ENCODE assay signal across 11 mouse cellular contexts in genomic region chr16:4788176-4788575, GRCm38 (mm10). TPM values are rescaled to one million over a fixed set of nuclear protein-coding genes. Genes with fewer than 3 reads are reported as not detected.
DNase-seq lines count a peak whose midpoint lies in the region; ATAC-seq and TF ChIP-seq lines count a peak whose summit lies in the region.
"Had no signal": no experiment of that assay in that cellular context is flagged by ENCODE, and none has a peak within 500 bp of the region (broad histone marks: within the 10 kb centered on the region; RNA-seq: fewer than 3 reads in every experiment).

No protein-coding gene starts in this region.

- no peak for ATAC-seq in cerebellum, adult (ENCODE audit: insufficient number of reproducible peaks, low FRiP score, low TSS enrichment)
- no peak for ATAC-seq in lung, embryonic 14.5 days (ENCODE audit: insufficient read depth)
- no peak for ATAC-seq in limb, embryonic 13.5 days (ENCODE audit: low FRiP score, low read depth)
- no peak for ATAC-seq in stomach, embryonic 15.5 days (ENCODE audit: insufficient read depth, low FRiP score, low read depth)

- H3K27me3 ChIP-seq in lung, embryonic 14.5 days (ENCODE audit: insufficient read depth, low read length): no peaks in the 10 kb centered on the region
- no peaks in the 10 kb centered on the region for H3K27me3 ChIP-seq in limb, embryonic 13.5 days
- no peaks in the 10 kb centered on the region for H3K27me3 ChIP-seq in stomach, embryonic 15.5 days (replicated peaks)

- DNase-seq in cerebellum, adult 9-10 months: peak; percentile 32
- no peak for DNase-seq in lung, embryonic 14.5 days
- DNase-seq in lung, postnatal 25 days (ENCODE audit: low spot score): no peak
- DNase-seq in left cerebral cortex, adult 8-10 months (ENCODE audit: low spot score in 2 of 2): no peak
- no peak for DNase-seq in gastrocnemius, postnatal 36 days
- DNase-seq: cerebellum, adult 11-12 months had no signal

- H3K4me1 ChIP-seq in lung, embryonic 14.5 days (ENCODE audit: insufficient read depth): peaks cover 7% of the 10 kb centered on the region; the same call in 1 of the 2 replicates
- H3K4me1 ChIP-seq in limb, embryonic 13.5 days: peaks cover 48% of the 10 kb centered on the region
- peaks cover 26% of the 10 kb centered on the region for H3K4me1 ChIP-seq in stomach, embryonic 15.5 days

- no peak for TF ChIP-seq CTCF in lung, embryonic 14.5 days (IDR thresholded peaks at IDR 0.05; ENCODE audit: low read depth)

- intact Hi-C loops in gastrocnemius, postnatal 36 days (cut with DNase I): loop anchor here (5.0 kb wide), 2 partner anchors 61 to 106 kb away; partner anchors contain the start of gene Hmox2

- peaks cover 7% of the 10 kb centered on the region; the same call in 1 of the 2 replicates for H3K36me3 ChIP-seq in lung, embryonic 14.5 days (ENCODE audit: insufficient read depth)
- peaks cover 14% of the 10 kb centered on the region for H3K36me3 ChIP-seq in limb, embryonic 13.5 days
- H3K36me3 ChIP-seq in stomach, embryonic 15.5 days: peaks cover 3% of the 10 kb centered on the region; the same call in 1 of the 2 replicates

- peak overlapping the region; percentile 69 for H3K4me2 ChIP-seq in lung, embryonic 14.5 days
- peak overlapping the region; percentile 91 for H3K4me2 ChIP-seq in limb, embryonic 13.5 days (replicated peaks)
- H3K4me2 ChIP-seq in stomach, embryonic 15.5 days: peak overlapping the region; percentile 30

- H3K27ac ChIP-seq in lung, embryonic 14.5 days (ENCODE audit: low read depth): no peak overlapping the region
- no peak overlapping the region for H3K27ac ChIP-seq in limb, embryonic 13.5 days
- H3K27ac ChIP-seq in stomach, embryonic 15.5 days: no peak overlapping the region

- 0 out of 2 replicates have a peak overlapping the region, but pooled peaks have one; percentile 31 for H3K9ac ChIP-seq in lung, embryonic 14.5 days
- H3K9ac ChIP-seq in limb, embryonic 13.5 days: peak overlapping the region; percentile 25
- no peak overlapping the region for H3K9ac ChIP-seq in stomach, embryonic 15.5 days

- peak overlapping the region; percentile 4; the same call in 1 of the 2 replicates for H3K4me3 ChIP-seq in lung, embryonic 14.5 days (ENCODE audit: low read depth, low read length)
- H3K4me3 ChIP-seq in limb, embryonic 13.5 days: peak overlapping the region; percentile 70
- no peak overlapping the region for H3K4me3 ChIP-seq in stomach, embryonic 15.5 days (replicated peaks)

- no peaks in the 10 kb centered on the region for H3K9me3 ChIP-seq in lung, embryonic 14.5 days (ENCODE audit: low read depth, low read length)
- H3K9me3 ChIP-seq in limb, embryonic 13.5 days: no peaks in the 10 kb centered on the region
- no peaks in the 10 kb centered on the region for H3K9me3 ChIP-seq in stomach, embryonic 15.5 days

RNA-seq across cellular contexts. Expression of gene Cdip1, which starts 1.9 kb away (rescaled TPM):
- polyA plus RNA-seq in lung, embryonic 14.5 days (2014; fragmentation: Nextera tagmentation; extraction: Ambion mirVana): 85.7 and 89.9 TPM in 2 replicates
- polyA plus RNA-seq in limb, embryonic 13.5 days (2015; fragmentation: Nextera tagmentation; extraction: Ambion mirVana): 97.5 and 102 TPM in 2 replicates
- 73.1 and 82.1 TPM in 2 replicates for polyA plus RNA-seq in stomach, embryonic 15.5 days (2015; fragmentation: Nextera tagmentation; extraction: Ambion mirVana)
- total RNA-seq in left cerebral cortex, adult 8-10 months (2022): 100 to 1,000 TPM; 195 to 206 (median 203) TPM
- 10 to 100 TPM; 63.2 to 80.0 TPM for total RNA-seq in gastrocnemius, postnatal 36 days (2021)

RNA-seq across cellular contexts. Expression of gene 4930562C15Rik, which starts 47.0 kb away (rescaled TPM):
- 1.0 and 1.1 TPM in 2 replicates for polyA plus RNA-seq in lung, embryonic 14.5 days (2014; fragmentation: Nextera tagmentation; extraction: Ambion mirVana)
- polyA plus RNA-seq in limb, embryonic 13.5 days (2015; fragmentation: Nextera tagmentation; extraction: Ambion mirVana): 0.75 and 1.2 TPM in 2 replicates
- polyA plus RNA-seq in stomach, embryonic 15.5 days (2015; fragmentation: Nextera tagmentation; extraction: Ambion mirVana): 0.44 and 0.64 TPM in 2 replicates
- not detected for total RNA-seq in left cerebral cortex, adult 8-10 months (2022)
- total RNA-seq in gastrocnemius, postnatal 36 days (2021): not detected
- total RNA-seq: gastrocnemius, adult 18-20 months; left cerebral cortex, postnatal 36 days had no signal

Comparison
In these comparisons a context has a peak if more than half of its experiments do, and no peak if none do; other contexts are left out.
1. H3K4me2 ChIP-seq: peak in every context shown above with its lines; median percentile 91 in limb, embryonic 13.5 days; 69 in lung, embryonic 14.5 days; 30 in stomach, embryonic 15.5 days.